Mouse (Mus musculus) MEL (cell line): ENCODE data around the gene Gm13306.
"Not testable (repeated sequence)": the region's sequence is repeated elsewhere in the genome, so short reads cannot be mapped to it uniquely, and the experiment has no call there.

Source experiments
- CTCF ChIP-seq, 3 experiments: IDR thresholded peaks in 2 of 3; conservative IDR thresholded peaks in 1 of 3; 2 replicates each; pipeline ENCODE4 v1.5.1; 2011 to 2012; ENCODE audit warnings: low read length in 3 of 3, low read depth in 2 of 3, mild to moderate bottlenecking in 2 of 3, improper control_type of control experiment in 1 of 3, inconsistent platforms in 1 of 3, mixed read lengths in 1 of 3, moderate library complexity in 1 of 3; ENCODE audit not compliant: control insufficient read depth in 1 of 3, insufficient read depth in 1 of 3, poor library complexity in 1 of 3, severe bottlenecking in 1 of 3
- MAZ ChIP-seq: IDR thresholded peaks from 2 replicates; pipeline ENCODE4 v1.6.1; 2012; ENCODE audit warnings: low read depth, mild to moderate bottlenecking, inconsistent platforms, low read length, improper control_type of control experiment
- POLR2A ChIP-seq, 2 experiments: IDR thresholded peaks; 2 replicates each; pipeline ENCODE4 v1.6.1; 2011 to 2012; ENCODE audit warnings: low read length in 2 of 2, mild to moderate bottlenecking in 2 of 2, control low read depth in 1 of 2, improper control_type of control experiment in 1 of 2, low read depth in 1 of 2, moderate library complexity in 1 of 2; ENCODE audit not compliant: control insufficient read depth in 1 of 2, insufficient read depth in 1 of 2, poor library complexity in 1 of 2
- SIN3A ChIP-seq: IDR thresholded peaks from 2 replicates; pipeline ENCODE4 v1.6.1; 2012; ENCODE audit warnings: low read length, improper control_type of control experiment, inconsistent platforms

- TF ChIP-seq MAZ; SIN3A; POLR2A (IDR thresholded peaks at IDR 0.05; ENCODE audit: control insufficient read depth in 1 of 2, insufficient read depth in 1 of 2, low read depth in 1 of 2, low read length in 2 of 2, poor library complexity in 1 of 2); CTCF (IDR thresholded peaks at IDR 0.05 in 2 of 3, conservative IDR thresholded peaks at IDR 0.05 in 1 of 3; ENCODE audit: control insufficient read depth in 1 of 3, insufficient read depth in 1 of 3, low read depth in 2 of 3, low read length in 3 of 3, poor library complexity in 1 of 3, severe bottlenecking in 1 of 3): not testable (repeated sequence)
Measured at GRCm38 (mm10) chr4:42184324-42184979, 31.2 kb downstream of the Gm13306 start.
